Mouse (Mus musculus): ENCODE results near the gene Gm20388. TPM values are rescaled to one million over a fixed set of nuclear protein-coding genes. Genes with fewer than 3 reads are reported as not detected.

Gm20388 gene
- polyA plus RNA-seq, 1 experiment from 2014 or later, result not detected

DNA sequence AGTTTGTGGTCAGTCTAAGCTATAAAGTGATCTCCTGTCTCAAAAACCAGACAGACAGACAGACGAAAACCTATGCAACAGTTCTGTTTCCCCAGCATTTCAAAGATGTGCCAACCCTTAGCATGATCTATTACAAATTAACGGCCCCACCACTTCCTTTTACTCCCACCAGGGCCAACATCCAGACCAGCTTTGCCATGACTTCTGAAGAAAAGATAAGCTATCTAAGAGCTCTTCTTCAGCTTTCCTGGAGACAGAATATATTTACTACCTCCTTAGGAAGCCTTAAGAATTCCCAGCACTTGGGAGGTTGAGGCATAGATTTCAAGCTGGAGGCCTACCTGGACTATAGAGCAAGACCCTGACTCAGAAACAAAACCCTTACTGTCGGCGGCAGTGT lies 4069.6 kb downstream of the Gm20388 start:
- Histone ChIP-seq H3K27ac (ENCODE audit: low read length) (no peak overlapping the region), H3K9me3 (ENCODE audit: control insufficient read depth, low read length) (no peaks in the 10 kb centered on the region), H3K27me3 (ENCODE audit: control insufficient read depth, insufficient read depth, low read depth, low read length) (no peaks in the 10 kb centered on the region), H3K4me1 (replicated peaks; ENCODE audit: control insufficient read depth, insufficient read depth, low read length) (peaks cover 24% of the 10 kb centered on the region), H3K4me2 (ENCODE audit: low read depth, low read length) (no peak overlapping the region), H3K4me3 (ENCODE audit: low read length) (no peak overlapping the region), H3K9ac (ENCODE audit: low read length) (no peak overlapping the region), H3K36me3 (ENCODE audit: control insufficient read depth, insufficient read depth, low read length) (no peaks in the 10 kb centered on the region)
- WGBS, result 74% methylated on average over 4 of the region's 4 CpGs
- ATAC-seq (ENCODE audit: low read depth), result no peak

DNA sequence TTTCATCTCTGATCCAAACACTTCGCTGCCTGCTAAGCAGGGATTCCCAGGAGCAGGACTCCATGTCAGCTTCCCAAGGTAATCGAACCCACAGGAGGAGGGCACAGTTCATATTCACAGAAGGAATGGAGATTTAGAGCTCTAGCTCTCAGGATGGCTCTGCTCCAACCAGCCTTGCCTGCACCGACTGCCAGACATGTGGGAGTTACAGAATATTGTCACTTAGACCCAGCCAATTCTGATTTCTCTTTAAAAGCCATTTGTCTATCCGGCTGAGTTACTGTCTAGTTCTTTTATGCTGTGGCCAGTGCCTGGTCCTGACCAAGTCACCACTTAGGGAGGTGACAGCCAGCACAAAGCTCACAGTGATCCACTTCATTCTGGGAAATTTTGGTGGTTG lies 4071.0 kb downstream of the Gm20388 start:
- Histone ChIP-seq H3K9ac (ENCODE audit: low read length) (no peak overlapping the region), H3K4me2 (ENCODE audit: low read depth, low read length) (peak overlapping the region; percentile 94), H3K36me3 (ENCODE audit: control insufficient read depth, insufficient read depth, low read length) (no peaks in the 10 kb centered on the region), H3K27ac (ENCODE audit: low read length) (no peak overlapping the region), H3K4me3 (ENCODE audit: low read length) (peak overlapping the region; percentile 87), H3K9me3 (ENCODE audit: control insufficient read depth, low read length) (no peaks in the 10 kb centered on the region), H3K4me1 (replicated peaks; ENCODE audit: control insufficient read depth, insufficient read depth, low read length) (peaks cover 24% of the 10 kb centered on the region), H3K27me3 (ENCODE audit: control insufficient read depth, insufficient read depth, low read depth, low read length) (no peaks in the 10 kb centered on the region)
- ATAC-seq (ENCODE audit: low read depth), result no peak
- 33% methylated on average over 4 of the region's 4 CpGs for WGBS

GRCm38 (mm10) chr8:123982291-123982793 lies 4071.7 kb downstream of the Gm20388 start:
- Histone ChIP-seq H3K4me2 (ENCODE audit: low read depth, low read length) (peak overlapping the region; percentile 94), H3K4me3 (ENCODE audit: low read length) (peak overlapping the region; percentile 87), H3K4me1 (replicated peaks; ENCODE audit: control insufficient read depth, insufficient read depth, low read length) (peaks cover 24% of the 10 kb centered on the region), H3K27ac (ENCODE audit: low read length) (peak overlapping the region; percentile 95; the same call in 1 of the 2 replicates), H3K9ac (ENCODE audit: low read length) (peak overlapping the region; percentile 89), H3K9me3 (ENCODE audit: control insufficient read depth, low read length) (no peaks in the 10 kb centered on the region), H3K27me3 (ENCODE audit: control insufficient read depth, insufficient read depth, low read depth, low read length) (no peaks in the 10 kb centered on the region), H3K36me3 (ENCODE audit: control insufficient read depth, insufficient read depth, low read length) (no peaks in the 10 kb centered on the region)
- WGBS, result under 1% methylated on average over 48 of the region's 48 CpGs
- ATAC-seq (ENCODE audit: low read depth), result peak; percentile 16

DNA sequence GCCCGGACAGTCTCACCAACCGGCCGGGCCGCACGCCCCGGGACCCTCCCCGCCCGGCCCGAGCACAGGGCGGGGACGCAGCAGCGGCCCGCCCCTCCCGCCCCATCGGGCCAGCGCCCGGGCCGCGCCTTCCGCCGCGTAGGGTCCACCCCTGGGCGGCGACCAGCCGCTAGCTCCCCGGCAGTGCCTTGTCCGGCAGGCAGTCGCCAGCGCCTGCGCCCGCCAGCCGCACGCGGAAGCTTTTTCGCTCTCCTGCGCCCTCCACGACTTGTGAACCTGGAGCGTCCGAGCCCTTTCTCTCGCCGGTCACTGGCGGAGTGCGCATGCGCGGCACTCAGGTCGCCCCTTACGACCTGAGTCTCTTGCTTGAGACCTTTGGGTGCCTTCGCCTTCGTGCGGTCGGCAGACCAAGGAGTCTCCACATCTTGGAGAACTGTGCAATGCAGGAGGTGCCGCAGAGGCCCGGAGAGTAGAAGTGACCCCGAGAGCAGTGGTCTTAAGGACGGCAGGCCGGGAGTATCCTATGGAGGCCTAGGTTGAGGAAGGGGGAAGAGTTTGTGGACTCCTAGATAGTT lies 4072.3 kb downstream of the Gm20388 start, which contains the start of gene Abcb10:
Gene Abcb10, minus strand, starts transcription at position 297 of the 575 bp plus-strand sequence.
- H3K9ac ChIP-seq (ENCODE audit: low read length), result peak within 1 kb of the TSS; percentile 89
- 0% methylated on average over 45 of the region's 56 CpGs for WGBS
- no peaks in the 10 kb centered on the region for H3K27me3 ChIP-seq (ENCODE audit: control insufficient read depth, insufficient read depth, low read depth, low read length)
- H3K4me3 ChIP-seq (ENCODE audit: low read length), result peak within 1 kb of the TSS; percentile 87
- H3K4me2 ChIP-seq (ENCODE audit: low read depth, low read length), result peak within 1 kb of the TSS; percentile 94
- peak; percentile 97 for ATAC-seq (ENCODE audit: low read depth)
- peaks cover 22% of the 10 kb centered on the region for H3K4me1 ChIP-seq (replicated peaks; ENCODE audit: control insufficient read depth, insufficient read depth, low read length)
- peak within 1 kb of the TSS; percentile 95 for H3K27ac ChIP-seq (ENCODE audit: low read length)
- no peaks in the 10 kb centered on the region for H3K9me3 ChIP-seq (ENCODE audit: control insufficient read depth, low read length)
- no peaks in the 10 kb centered on the region for H3K36me3 ChIP-seq (ENCODE audit: control insufficient read depth, insufficient read depth, low read length)

DNA sequence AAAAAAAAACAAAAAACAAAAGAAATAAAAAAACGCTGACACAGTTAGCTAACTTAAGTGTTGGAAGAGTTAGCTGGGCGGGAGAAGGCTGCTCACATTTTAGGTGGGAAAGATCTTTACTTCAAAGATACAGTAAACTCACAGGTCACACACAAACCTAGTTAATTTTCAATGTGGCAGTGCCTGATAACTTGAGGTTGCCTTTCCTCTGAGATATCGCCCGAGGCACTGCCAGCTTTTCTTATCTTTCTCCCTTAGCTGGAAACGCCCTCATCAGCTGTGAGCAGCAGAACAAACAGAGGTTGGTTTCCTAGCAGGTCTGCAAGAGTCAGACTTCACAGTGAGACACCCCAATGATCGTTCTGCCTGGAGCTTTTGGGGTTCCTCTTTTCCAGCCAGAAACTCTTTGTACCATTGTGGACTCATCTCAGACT lies 4078.0 kb downstream of the Gm20388 start:
- no peak overlapping the region for H3K4me3 ChIP-seq (ENCODE audit: low read length)
- 28% methylated on average over 6 of the region's 6 CpGs for WGBS
- no peaks in the 10 kb centered on the region for H3K9me3 ChIP-seq (ENCODE audit: control insufficient read depth, low read length)
- no peaks in the 10 kb centered on the region for H3K27me3 ChIP-seq (ENCODE audit: control insufficient read depth, insufficient read depth, low read depth, low read length)
- no peaks in the 10 kb centered on the region for H3K36me3 ChIP-seq (ENCODE audit: control insufficient read depth, insufficient read depth, low read length)
- H3K27ac ChIP-seq (ENCODE audit: low read length), result peak overlapping the region; percentile 28; the same call in 1 of the 2 replicates
- ATAC-seq (ENCODE audit: low read depth), result no peak
- no peak overlapping the region for H3K4me2 ChIP-seq (ENCODE audit: low read depth, low read length)
- no peaks in the 10 kb centered on the region for H3K4me1 ChIP-seq (replicated peaks; ENCODE audit: control insufficient read depth, insufficient read depth, low read length)
- no peak overlapping the region for H3K9ac ChIP-seq (ENCODE audit: low read length)

DNA sequence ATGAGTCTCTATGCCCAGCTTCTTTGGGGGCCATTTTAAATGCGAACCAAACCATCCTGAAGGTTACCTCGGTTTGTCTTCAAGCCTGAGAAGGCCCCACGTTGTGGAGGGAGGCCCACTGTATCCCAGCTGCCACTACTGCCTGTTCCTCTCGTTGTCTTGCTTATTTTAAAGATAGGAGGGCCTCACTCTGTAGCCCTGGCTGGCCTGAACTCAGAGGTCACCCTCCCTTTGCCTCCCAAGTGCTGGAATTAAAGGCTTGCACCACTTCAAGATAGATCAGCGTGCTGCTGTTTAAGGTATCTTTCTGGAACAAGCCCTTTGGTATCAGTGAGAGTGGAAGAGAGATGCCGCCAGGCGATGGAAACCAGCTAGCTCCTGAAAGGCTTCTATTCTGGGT lies 4078.5 kb downstream of the Gm20388 start:
- 53% methylated on average over 7 of the region's 7 CpGs for WGBS
- Histone ChIP-seq H3K4me1 (replicated peaks; ENCODE audit: control insufficient read depth, insufficient read depth, low read length) (no peaks in the 10 kb centered on the region), H3K4me2 (ENCODE audit: low read depth, low read length) (no peak overlapping the region), H3K9me3 (ENCODE audit: control insufficient read depth, low read length) (no peaks in the 10 kb centered on the region), H3K36me3 (ENCODE audit: control insufficient read depth, insufficient read depth, low read length) (no peaks in the 10 kb centered on the region), H3K27ac (ENCODE audit: low read length) (peak overlapping the region; percentile 28; the same call in 1 of the 2 replicates), H3K4me3 (ENCODE audit: low read length) (no peak overlapping the region), H3K9ac (ENCODE audit: low read length) (no peak overlapping the region), H3K27me3 (ENCODE audit: control insufficient read depth, insufficient read depth, low read depth, low read length) (no peaks in the 10 kb centered on the region)
- ATAC-seq (ENCODE audit: low read depth), result no peak

DNA sequence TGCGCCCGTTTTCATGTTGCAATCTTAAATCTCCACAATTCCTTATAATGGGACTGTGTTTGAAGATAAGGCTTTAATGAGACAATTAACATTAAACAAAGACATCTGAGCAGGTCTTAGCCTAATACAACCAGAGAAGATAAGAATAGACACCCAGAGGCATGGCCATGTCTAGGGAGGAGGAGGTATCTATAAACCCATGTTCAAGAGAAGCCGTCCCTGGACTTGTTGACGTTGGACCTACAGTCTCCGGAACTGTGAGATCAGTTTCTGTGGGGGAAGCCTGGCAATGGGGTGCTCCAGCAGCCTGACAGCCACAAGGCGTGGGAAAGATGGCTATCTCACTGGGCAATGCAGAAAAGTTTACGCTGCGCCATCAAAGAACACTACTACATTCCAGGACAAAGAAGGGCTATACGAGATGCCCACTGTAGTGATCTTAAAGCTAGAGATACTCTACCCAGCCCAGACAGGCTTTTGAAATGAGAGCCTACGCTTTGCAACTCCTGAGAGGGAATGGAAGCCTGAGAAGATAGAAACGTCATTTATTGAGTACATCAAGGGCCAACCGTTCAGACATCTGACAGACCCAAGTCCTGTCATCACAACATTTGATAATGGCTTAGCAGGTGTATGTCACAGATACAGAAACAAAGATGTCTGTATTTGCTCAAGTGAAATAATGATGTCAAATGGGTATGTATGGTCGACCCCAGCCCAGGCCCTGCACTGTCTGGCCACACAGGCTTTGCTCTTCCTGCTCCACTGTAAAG lies 4079.8 kb downstream of the Gm20388 start:
- Histone ChIP-seq H3K4me3 (ENCODE audit: low read length) (no peak overlapping the region), H3K27me3 (ENCODE audit: control insufficient read depth, insufficient read depth, low read depth, low read length) (no peaks in the 10 kb centered on the region), H3K4me2 (ENCODE audit: low read depth, low read length) (no peak overlapping the region), H3K9me3 (ENCODE audit: control insufficient read depth, low read length) (no peaks in the 10 kb centered on the region), H3K36me3 (ENCODE audit: control insufficient read depth, insufficient read depth, low read length) (no peaks in the 10 kb centered on the region), H3K4me1 (replicated peaks; ENCODE audit: control insufficient read depth, insufficient read depth, low read length) (no peaks in the 10 kb centered on the region), H3K27ac (ENCODE audit: low read length) (no peak overlapping the region), H3K9ac (ENCODE audit: low read length) (no peak overlapping the region)
- 74% methylated on average over 13 of the region's 13 CpGs for WGBS
- no peak for ATAC-seq (ENCODE audit: low read depth)

DNA sequence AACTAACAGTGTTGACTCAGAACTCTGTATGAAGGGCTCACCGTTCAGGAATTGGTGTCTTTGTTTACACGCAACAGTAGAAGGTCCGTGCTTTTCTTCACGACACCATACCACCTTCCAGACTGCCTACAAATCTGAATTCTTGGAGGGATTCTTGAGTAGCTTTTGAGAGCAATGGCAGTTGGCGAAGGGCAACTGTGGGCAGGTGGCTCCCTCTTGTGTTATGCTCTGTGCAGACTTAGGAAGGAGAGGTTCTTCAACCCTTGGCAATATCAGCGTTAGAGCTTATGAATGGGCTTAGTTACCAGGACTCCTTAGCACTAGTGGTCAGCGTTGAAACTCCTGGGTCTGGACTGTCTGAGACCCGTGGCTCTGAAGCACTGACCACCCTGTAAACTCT lies 4081.9 kb downstream of the Gm20388 start:
- no peak overlapping the region for H3K4me3 ChIP-seq (ENCODE audit: low read length)
- 79% methylated on average over 8 of the region's 8 CpGs for WGBS

GRCm38 (mm10) chr8:123993597-123993996 lies 4083.0 kb downstream of the Gm20388 start:
- no peaks in the 10 kb centered on the region for H3K9me3 ChIP-seq (ENCODE audit: control insufficient read depth, low read length)
- H3K36me3 ChIP-seq (ENCODE audit: control insufficient read depth, insufficient read depth, low read length), result peaks cover 4% of the 10 kb centered on the region
- peak overlapping the region; percentile 73 for H3K27ac ChIP-seq (ENCODE audit: low read length)
- H3K9ac ChIP-seq (ENCODE audit: low read length), result no peak overlapping the region
- H3K4me3 ChIP-seq (ENCODE audit: low read length), result no peak overlapping the region
- ATAC-seq (ENCODE audit: low read depth), result peak; percentile 53
- no peaks in the 10 kb centered on the region for H3K27me3 ChIP-seq (ENCODE audit: control insufficient read depth, insufficient read depth, low read depth, low read length)
- WGBS, result 59% methylated on average over 5 of the region's 5 CpGs
- no peaks in the 10 kb centered on the region for H3K4me1 ChIP-seq (replicated peaks; ENCODE audit: control insufficient read depth, insufficient read depth, low read length)
- H3K4me2 ChIP-seq (ENCODE audit: low read depth, low read length), result no peak overlapping the region

More for the DNA sequence above, 4081.9 kb downstream of the Gm20388 start:
- Histone ChIP-seq H3K4me1 (replicated peaks; ENCODE audit: control insufficient read depth, insufficient read depth, low read length) (no peaks in the 10 kb centered on the region), H3K9ac (ENCODE audit: low read length) (no peak overlapping the region), H3K27me3 (ENCODE audit: control insufficient read depth, insufficient read depth, low read depth, low read length) (no peaks in the 10 kb centered on the region), H3K4me2 (ENCODE audit: low read depth, low read length) (no peak overlapping the region), H3K36me3 (ENCODE audit: control insufficient read depth, insufficient read depth, low read length) (peaks cover 4% of the 10 kb centered on the region), H3K27ac (ENCODE audit: low read length) (no peak overlapping the region), H3K9me3 (ENCODE audit: control insufficient read depth, low read length) (no peaks in the 10 kb centered on the region)
- ATAC-seq (ENCODE audit: low read depth), result no peak
